Mouse (Mus musculus): Measurements from ENCODE around the gene Erbb2. TPM values are rescaled to one million over a fixed set of nuclear protein-coding genes. Genes with fewer than 3 reads are reported as not detected.

Gene Erbb2
- total RNA-seq, 2 experiments from 2014 or later, result 2.4 TPM

- intact Hi-C loops (cut with DNase I), result no loop called here
Measured at GRCm38 (mm10) chr11:98448191-98448790, 36.0 kb downstream of the Erbb2 start.

GRCm38 (mm10) chr11:98449419-98449818 lies 37.1 kb downstream of the Erbb2 start:
- no peak for DNase-seq (ENCODE audit: extremely low spot score in 1 of 2, low spot score in 2 of 2)
- intact Hi-C loops (cut with DNase I), result no loop called here

More at GRCm38 (mm10) chr11:98448191-98448790, 36.0 kb downstream of the Erbb2 start:
- DNase-seq (ENCODE audit: extremely low spot score in 1 of 2, low spot score in 2 of 2), result no peak

GRCm38 (mm10) chr11:98449921-98450771 lies 37.9 kb downstream of the Erbb2 start:
- peak in 1 of 2 experiments; percentile 62 for DNase-seq (ENCODE audit: extremely low spot score in 1 of 2, low spot score in 2 of 2)
- intact Hi-C loops (cut with DNase I), result loop anchor here (10.0 kb wide), 1 partner anchor 185 kb away; no protein-coding TSS in a partner anchor

- intact Hi-C loops (cut with DNase I), result loop anchor here (5.0 to 10.0 kb wide), 2 partner anchors 113 to 191 kb away; no protein-coding TSS in a partner anchor
- DNase-seq (ENCODE audit: extremely low spot score in 1 of 2, low spot score in 2 of 2), result no peak
Measured at GRCm38 (mm10) chr11:98455484-98455883, 43.2 kb downstream of the Erbb2 start.

GRCm38 (mm10) chr11:98456545-98456944 lies 44.3 kb downstream of the Erbb2 start:
- DNase-seq (ENCODE audit: extremely low spot score in 1 of 2, low spot score in 2 of 2), result no peak
- intact Hi-C loops (cut with DNase I), result loop anchor here (5.0 to 10.0 kb wide), 2 partner anchors 114 to 192 kb away; no protein-coding TSS in a partner anchor

DNA sequence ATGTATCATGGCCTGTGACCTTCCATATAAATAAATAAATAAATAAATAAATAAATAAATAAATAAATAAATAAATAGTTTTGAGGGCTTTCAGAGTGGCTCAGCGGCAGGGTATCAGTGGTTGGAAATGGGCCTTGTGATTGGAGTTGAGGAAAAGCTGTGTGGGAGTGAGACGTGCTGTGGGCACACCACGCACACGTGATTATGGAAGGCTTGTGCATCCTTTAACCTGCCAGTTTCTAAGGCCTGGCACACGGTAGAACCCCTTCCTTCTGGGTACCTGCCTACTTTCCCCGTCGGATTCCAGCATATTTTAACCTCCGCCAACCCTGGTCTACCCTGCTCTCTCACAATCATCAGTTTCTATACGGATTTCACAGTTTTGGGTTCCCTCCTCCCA lies 44.7 kb downstream of the Erbb2 start:
- no peak for DNase-seq (ENCODE audit: extremely low spot score in 1 of 2, low spot score in 2 of 2)
- intact Hi-C loops (cut with DNase I), result loop anchor here (5.0 to 10.0 kb wide), 2 partner anchors 115 to 192 kb away; no protein-coding TSS in a partner anchor

- intact Hi-C loops (cut with DNase I), result loop anchor here (5.0 to 10.0 kb wide), 2 partner anchors 115 to 193 kb away; no protein-coding TSS in a partner anchor
- DNase-seq (ENCODE audit: extremely low spot score in 1 of 2, low spot score in 2 of 2), result peak; percentile 60 to 90
Measured at GRCm38 (mm10) chr11:98457367-98458120, 45.3 kb downstream of the Erbb2 start.

DNA sequence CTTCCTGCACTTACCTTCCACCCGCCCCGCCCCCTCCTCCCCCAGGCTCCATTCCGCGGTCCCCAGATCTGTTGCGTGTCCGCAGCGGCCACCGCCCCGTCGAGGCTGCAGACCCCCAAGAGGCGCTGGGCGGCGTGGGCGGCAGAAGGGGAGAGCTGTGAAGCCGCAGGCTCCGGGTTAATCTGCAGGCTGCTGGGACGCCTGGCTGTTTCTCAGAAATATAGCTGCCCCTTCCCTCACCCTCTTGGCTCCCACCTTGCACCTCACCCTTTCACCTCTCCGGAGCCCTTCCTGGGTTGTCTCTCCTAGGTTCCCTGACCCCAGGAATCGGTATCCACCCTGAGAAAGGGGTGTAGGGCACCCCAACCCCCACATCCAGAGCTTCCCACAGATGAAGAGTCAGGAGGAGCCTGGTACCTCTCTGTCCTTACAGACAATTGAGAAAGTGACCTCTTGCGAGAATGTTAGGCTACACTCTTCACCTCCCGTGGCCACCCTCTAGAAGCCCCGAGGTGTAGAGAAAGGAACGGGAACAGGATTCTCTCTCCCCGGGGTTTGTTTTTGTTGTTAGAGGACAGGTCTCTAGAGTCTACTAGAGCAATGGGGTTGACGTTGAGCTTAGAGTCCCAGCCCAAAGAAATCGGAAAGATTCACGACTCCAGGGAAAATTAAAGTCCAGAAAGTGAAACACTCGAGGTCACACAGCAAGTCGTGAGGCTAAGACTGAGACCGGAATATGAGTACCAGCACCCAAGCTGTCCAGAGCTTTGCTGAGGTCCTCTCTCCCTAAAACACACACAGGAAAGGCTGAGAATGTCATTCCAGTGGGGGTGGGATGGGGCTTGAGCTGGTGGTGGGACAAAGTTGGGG lies 46.1 kb downstream of the Erbb2 start:
- intact Hi-C loops (cut with DNase I), result loop anchor here (5.0 to 10.0 kb wide), 2 partner anchors 116 to 194 kb away; no protein-coding TSS in a partner anchor
- DNase-seq (ENCODE audit: extremely low spot score in 1 of 2, low spot score in 2 of 2), result peak in 1 of 2 experiments; percentile 58

- no peak for DNase-seq (ENCODE audit: extremely low spot score in 1 of 2, low spot score in 2 of 2)
- intact Hi-C loops (cut with DNase I), result loop anchor here (5.0 to 10.0 kb wide), 2 partner anchors 117 to 194 kb away; no protein-coding TSS in a partner anchor
Measured at GRCm38 (mm10) chr11:98459071-98459741, 46.9 kb downstream of the Erbb2 start.

DNA sequence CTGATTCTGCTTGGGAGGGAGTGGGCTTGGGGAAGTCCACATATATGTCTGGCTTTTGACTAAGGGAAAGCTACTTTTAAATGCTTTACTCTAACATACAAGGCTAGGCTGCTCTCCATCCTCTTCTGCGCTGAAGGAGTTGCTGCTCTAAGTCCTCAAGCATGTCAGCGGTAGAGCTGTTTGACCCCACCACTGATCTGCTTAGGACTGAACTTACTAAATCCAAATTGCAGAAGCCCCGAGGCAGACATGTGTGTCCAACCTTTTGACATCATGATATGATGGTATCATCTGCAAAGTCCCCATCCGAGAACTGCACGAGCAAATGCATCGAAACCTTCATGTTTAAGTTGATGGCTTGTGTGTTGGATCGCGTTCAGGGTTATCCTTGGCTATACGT lies 47.6 kb downstream of the Erbb2 start:
- intact Hi-C loops (cut with DNase I), result loop anchor here (5.0 to 10.0 kb wide), 2 partner anchors 118 to 195 kb away; no protein-coding TSS in a partner anchor

GRCm38 (mm10) chr11:98461109-98461720 lies 48.9 kb downstream of the Erbb2 start:
- intact Hi-C loops (cut with DNase I), result no loop called here
- no peak for DNase-seq (ENCODE audit: extremely low spot score in 1 of 2, low spot score in 2 of 2)

More for the DNA sequence above, 47.6 kb downstream of the Erbb2 start:
- DNase-seq (ENCODE audit: extremely low spot score in 1 of 2, low spot score in 2 of 2), result no peak

GRCm38 (mm10) chr11:98462255-98462654 lies 50.0 kb downstream of the Erbb2 start:
- DNase-seq (ENCODE audit: extremely low spot score in 1 of 2, low spot score in 2 of 2), result no peak
- intact Hi-C loops (cut with DNase I), result no loop called here

DNA sequence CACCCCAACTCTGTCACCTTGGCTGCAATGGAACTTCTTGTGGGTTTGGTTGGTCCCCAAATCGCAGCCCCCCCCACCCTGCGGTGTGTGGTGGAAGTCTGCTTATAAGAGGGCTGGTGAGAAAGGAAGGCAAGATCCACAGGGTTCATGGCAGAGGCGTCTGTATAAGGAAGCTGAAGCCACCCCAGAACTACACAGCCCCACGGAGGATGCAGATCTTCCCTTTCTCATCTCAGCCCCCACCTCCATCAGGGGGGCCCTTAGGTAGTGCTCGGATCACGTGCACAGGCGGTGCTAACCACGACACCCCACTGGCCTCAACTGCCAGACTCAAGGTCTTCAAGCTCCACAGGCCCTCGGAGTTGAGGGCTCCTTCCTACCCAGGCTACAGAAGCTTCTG lies 51.6 kb downstream of the Erbb2 start:
- DNase-seq (ENCODE audit: extremely low spot score in 1 of 2, low spot score in 2 of 2), result no peak
- intact Hi-C loops (cut with DNase I), result no loop called here

- intact Hi-C loops (cut with DNase I), result no loop called here
- no peak for DNase-seq (ENCODE audit: extremely low spot score in 1 of 2, low spot score in 2 of 2)
Measured at GRCm38 (mm10) chr11:98464516-98464915, 52.2 kb downstream of the Erbb2 start.

GRCm38 (mm10) chr11:98469761-98470714 lies 57.8 kb downstream of the Erbb2 start:
- no peak for DNase-seq (ENCODE audit: extremely low spot score in 1 of 2, low spot score in 2 of 2)
- intact Hi-C loops (cut with DNase I), result no loop called here

DNA sequence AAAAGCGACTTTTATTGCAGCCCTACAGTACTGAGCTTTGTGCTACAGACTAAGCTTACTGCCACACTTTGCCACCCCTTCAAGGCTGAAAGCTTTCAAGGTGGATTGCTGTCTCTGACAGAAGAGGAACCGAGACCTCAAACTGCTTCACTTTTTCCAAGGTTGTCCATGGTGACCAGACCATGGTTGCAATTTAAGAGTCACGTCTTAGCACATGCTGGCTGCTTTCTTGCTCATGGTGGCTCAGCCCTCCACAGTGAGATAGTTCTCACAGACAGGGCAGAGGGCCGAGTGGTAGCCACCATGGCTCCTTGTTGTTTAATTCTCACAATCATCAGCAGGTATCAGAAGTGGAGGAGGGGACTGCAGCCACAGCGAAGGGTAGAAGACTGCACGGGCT lies 58.5 kb downstream of the Erbb2 start:
- intact Hi-C loops (cut with DNase I), result no loop called here
- no peak for DNase-seq (ENCODE audit: extremely low spot score in 1 of 2, low spot score in 2 of 2)

Data from left cerebral cortex, postnatal 10 days (tissue).